Mouse (Mus musculus): Measurements from ENCODE around the gene Dst.

Dst gene

GRCm38 (mm10) chr1:33969910-33970309, 61.9 kb downstream of the Dst start:
- no peak for DNase-seq (ENCODE audit: extremely low read depth, insufficient read length, low spot score)

GRCm38 (mm10) chr1:33974401-33974800, 66.4 kb downstream of the Dst start:
- DNase-seq (ENCODE audit: extremely low read depth, insufficient read length, low spot score): no peak

DNA sequence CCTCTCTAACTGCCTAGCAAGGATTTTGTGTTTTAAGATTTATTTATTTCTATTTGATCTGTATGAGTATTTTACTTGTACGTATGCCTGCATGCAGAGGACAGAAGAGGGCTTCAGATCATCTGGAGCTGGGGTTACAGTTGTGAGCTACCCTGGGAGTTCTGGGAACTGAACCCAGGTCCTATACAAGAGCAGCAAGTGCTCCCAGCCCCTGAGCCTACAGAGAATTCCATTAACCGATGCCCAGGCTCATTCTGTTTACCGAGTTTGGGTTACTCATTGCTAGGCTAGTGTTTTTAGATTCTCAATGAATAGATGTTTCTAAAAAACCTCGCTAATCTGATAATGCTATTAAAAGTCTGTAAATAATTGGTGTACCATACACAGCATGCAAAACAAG, 67.3 kb downstream of the Dst start:
- no peak for DNase-seq (ENCODE audit: extremely low read depth, insufficient read length, low spot score)

DNA sequence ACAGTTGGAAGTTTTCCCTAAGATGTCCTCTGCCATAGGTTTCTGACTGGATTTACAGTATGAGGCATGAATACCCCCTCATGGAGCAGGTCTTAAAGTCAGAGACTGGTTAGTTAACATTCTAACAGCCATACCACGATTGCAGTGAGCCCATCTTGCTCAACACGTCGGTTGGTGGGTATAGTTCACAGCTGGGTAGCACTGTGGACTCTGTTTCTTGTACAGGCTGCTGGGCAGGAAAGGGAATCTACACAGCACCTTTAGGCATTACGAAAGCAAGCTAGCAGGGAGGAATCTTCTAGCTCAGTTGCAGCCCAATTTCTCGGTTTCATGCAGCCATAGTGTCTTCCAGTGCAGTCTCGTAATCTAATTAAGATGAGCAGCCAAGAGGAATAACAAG, 69.8 kb downstream of the Dst start:
- no peak for DNase-seq (ENCODE audit: extremely low read depth, insufficient read length, low spot score)

- DNase-seq (ENCODE audit: extremely low read depth, insufficient read length, low spot score): no peak
These were observed 72.4 kb downstream of the Dst start for GRCm38 (mm10) chr1:33980420-33980819.

DNA sequence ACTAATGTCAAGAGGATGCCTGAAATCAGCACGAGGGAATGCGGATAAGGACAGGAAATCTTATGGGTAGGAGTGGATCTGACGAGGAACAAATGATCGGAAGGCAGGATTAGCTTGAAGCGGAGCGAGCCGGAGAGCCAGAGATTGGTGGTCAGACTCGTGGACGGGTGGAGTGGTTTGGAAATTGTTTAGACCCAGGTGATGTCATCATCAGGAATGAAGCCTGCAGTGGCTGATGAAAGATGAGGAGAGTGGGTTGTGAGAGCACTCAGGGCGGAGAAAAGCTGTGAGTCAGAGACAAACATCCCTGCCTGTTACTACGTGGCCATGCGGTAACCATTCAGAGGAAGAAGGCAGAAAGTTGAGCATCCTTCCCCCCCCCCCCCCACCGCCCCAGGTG, 81.6 kb downstream of the Dst start:
- DNase-seq (ENCODE audit: extremely low read depth, insufficient read length, low spot score): peak; percentile 49

DNA sequence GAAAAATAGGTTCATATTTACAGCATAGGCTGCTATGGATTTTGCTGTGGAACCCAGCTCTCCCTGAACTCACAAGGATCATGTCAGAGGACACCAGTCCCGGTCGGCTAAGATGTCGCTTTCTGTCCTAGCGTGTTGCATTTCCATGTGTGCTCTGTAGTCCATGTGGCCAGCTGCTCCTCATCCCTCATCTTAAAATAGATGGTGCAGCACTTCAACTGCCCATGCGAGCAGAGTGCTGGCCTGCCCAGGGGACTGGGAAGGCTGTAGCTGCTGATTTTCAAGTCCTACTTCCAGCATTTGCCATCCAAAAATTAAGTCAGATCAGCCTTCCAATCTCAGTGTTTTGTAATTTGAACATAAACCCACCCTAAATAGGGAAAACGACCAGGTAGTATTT, 83.0 kb downstream of the Dst start:
- DNase-seq (ENCODE audit: extremely low read depth, insufficient read length, low spot score): no peak

GRCm38 (mm10) chr1:33992810-33993209, 84.8 kb downstream of the Dst start:
- no peak for DNase-seq (ENCODE audit: extremely low read depth, insufficient read length, low spot score)

GRCm38 (mm10) chr1:33994201-33994600, 86.2 kb downstream of the Dst start:
- no peak for DNase-seq (ENCODE audit: extremely low read depth, insufficient read length, low spot score)

DNA sequence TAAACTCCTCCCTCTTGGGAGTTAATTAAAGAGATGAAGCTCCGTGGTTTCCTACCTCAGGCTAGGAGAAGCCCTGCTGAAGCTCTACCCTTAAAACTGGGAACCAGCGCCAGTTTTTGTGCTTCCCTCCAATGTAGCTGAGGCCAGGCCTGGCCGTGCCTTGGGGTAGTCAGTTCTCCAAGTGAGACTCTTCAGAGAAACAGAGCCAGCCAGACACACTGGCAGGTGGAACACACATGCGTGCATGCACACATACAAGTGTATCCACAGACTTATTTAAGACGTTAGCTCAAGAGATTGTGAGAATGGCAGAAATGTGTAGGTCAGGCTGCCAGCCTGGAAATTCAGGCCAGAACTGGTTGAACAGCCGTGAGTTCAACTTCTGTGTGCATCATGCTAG, 87.4 kb downstream of the Dst start:
- DNase-seq (ENCODE audit: extremely low read depth, insufficient read length, low spot score): no peak

GRCm38 (mm10) chr1:33996105-33996887, 88.3 kb downstream of the Dst start:
- no peak for DNase-seq (ENCODE audit: extremely low read depth, insufficient read length, low spot score)

GRCm38 (mm10) chr1:34002321-34002720, 94.3 kb downstream of the Dst start:
- DNase-seq (ENCODE audit: extremely low read depth, insufficient read length, low spot score): no peak

GRCm38 (mm10) chr1:34002970-34003369, 94.9 kb downstream of the Dst start:
- no peak for DNase-seq (ENCODE audit: extremely low read depth, insufficient read length, low spot score)

GRCm38 (mm10) chr1:34005238-34005725, 97.3 kb downstream of the Dst start:
- no peak for DNase-seq (ENCODE audit: extremely low read depth, insufficient read length, low spot score)

GRCm38 (mm10) chr1:34005726-34006638, 98.0 kb downstream of the Dst start:
- DNase-seq (ENCODE audit: extremely low read depth, insufficient read length, low spot score): peak; percentile 67

GRCm38 (mm10) chr1:34006828-34007361, 98.9 kb downstream of the Dst start:
- peak; percentile 18 for DNase-seq (ENCODE audit: extremely low read depth, insufficient read length, low spot score)

DNA sequence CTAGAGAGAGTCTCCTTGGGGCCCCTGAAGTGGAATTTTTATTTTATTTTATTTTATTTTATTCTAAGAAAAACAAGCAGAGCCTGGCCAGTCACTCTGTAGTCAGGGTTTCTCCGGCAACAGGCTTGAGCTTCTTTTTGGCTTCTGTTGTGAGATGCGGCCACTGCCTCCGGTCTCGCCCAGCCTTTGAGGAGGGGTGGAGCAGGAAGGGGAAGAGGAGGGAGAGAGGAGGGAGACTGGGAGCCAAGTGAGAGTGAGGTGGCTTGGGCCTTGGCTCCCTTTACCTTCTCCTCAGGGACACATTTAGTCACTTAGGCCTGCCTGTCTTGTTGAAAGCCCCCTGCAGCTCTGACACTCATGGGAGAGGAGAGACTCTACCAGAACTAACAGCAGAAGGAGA, 99.4 kb downstream of the Dst start:
- DNase-seq (ENCODE audit: extremely low read depth, insufficient read length, low spot score): peak; percentile 54

DNA sequence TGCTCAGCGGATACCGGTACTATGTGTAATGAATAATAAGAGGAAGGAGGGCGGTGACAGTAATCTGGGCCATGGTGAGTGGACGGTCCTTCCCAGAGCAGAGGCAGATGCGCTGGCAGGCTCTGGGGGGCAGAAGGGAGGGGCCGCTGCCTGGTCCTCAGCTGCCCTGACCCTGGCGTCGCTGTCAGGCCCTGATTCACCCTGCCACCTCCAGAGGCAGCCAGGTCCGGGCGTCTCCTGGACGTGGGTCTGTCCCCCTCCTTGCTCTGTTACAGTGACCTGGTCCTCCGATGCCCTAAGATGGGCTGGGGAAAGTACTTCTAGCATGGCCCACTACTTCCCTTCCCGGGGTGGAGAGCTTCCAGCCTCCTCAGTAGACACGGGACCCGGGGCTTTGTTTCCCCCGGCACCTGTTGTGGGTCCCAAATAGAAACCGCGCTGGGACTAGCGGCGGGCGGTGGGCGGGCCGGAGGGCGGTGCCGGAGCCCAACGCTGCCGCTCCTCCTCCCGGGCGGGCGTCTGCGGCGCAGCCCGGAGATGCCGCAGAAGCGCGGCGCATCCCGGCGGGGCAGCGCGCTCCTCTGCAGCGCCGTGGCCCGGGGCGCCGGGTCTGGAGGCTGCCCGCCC, 103.1 kb downstream of the Dst start:
- DNase-seq (ENCODE audit: extremely low read depth, insufficient read length, low spot score): peak; percentile 90

- peak; percentile 71 for DNase-seq (ENCODE audit: extremely low read depth, insufficient read length, low spot score)
These were observed 103.8 kb downstream of the Dst start for GRCm38 (mm10) chr1:34011821-34012271.

DNA sequence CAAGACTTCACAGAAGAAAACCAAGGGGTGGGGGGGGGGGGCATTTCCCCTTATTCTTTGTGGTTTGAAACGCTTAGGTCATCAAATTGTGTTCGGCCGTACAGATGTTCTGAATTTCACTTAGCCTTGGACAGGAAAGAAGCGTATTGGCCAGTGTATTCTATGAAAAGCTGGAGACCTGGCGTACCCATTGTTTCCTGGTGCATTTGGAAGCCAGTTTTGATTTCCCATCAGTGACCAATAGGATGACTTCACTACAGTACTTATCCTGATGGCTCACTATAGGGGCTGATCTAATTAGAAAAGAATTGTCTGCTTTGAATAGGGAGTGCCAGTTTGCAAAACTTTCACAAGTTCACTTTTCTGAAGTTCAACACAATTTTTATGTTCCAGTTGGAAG, 105.5 kb downstream of the Dst start:
- no peak for DNase-seq (ENCODE audit: extremely low read depth, insufficient read length, low spot score)

GRCm38 (mm10) chr1:34016780-34017179, 108.8 kb downstream of the Dst start:
- DNase-seq (ENCODE audit: extremely low read depth, insufficient read length, low spot score): no peak
